Mouse (Mus musculus) frontal cortex, postnatal 25 days (tissue): ENCODE results near the gene Xpo5.

Experiments used
- DNase-seq, 2 experiments: peaks; one replicate each; pipeline ENCODE4 v3.0.0; 2022; ENCODE audit warnings: low spot score in 2 of 2

The Xpo5 gene

DNA sequence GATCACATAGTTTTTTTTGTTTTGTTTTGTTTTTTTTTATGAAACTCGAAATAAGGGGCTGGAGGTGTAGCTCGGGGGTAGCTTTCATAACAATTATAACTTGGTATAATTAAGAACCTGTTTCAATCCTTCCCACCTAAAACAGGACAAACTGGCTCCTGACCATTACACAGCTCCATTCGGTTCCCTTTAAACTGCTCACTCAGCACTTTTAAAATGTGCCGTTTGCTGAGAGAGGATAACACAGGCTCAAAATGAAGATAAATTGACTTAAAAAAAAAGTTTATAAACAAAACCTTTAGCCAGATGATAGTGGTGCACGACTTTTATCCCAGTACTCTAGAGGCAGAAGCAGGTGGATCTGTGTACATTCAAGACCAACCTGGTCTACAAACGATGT lies 82.8 kb downstream of the Xpo5 start:
- no peak for DNase-seq

DNA sequence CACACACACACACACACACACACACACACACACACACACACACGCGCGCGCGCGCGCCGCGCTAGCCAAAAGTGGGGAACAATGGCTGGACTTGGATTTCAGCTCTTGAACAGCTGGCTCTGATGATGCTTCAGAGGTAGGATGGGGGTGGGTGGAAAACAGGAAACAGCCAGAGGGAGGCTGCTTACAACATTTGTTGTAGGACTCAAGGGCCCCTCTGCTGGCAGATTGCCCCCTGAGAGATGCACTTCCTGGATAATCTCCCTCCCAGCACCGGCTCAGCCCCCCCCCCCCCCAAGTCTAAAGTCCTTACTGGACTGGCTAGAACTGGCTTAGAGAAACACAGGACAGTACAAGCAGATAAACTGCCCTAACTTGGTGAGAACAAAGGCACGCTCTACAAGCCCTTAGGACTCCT lies 85.1 kb downstream of the Xpo5 start:
- no peak for DNase-seq
